In genomic region chr14:104796348-104796965, GRCm38 (mm10) we compare ENCODE assay signal across 12 mouse cellular contexts.
DNase-seq lines count a peak whose midpoint lies in the region; ATAC-seq lines count a peak whose summit lies in the region.
"Had no signal": no experiment of that assay in that cellular context is flagged by ENCODE, and none has a peak within 500 bp of the region (broad histone marks: within the 10 kb centered on the region; RNA-seq: fewer than 3 reads in every experiment).

No protein-coding gene starts in this region.

- DNase-seq in adrenal gland, postnatal 36 days: peak; percentile 1 to 23
- DNase-seq in adrenal gland, postnatal 4 days (ENCODE audit: low spot score in 2 of 2): no peak
- DNase-seq in embryo, embryonic 10.5 days (ENCODE audit: low spot score): peak; percentile 44
- DNase-seq in limb, embryonic 11.5 days (ENCODE audit: low spot score): peak; percentile 72
- DNase-seq in lung, postnatal 14 days: peak; percentile 48
- DNase-seq in right cerebral cortex, postnatal 14 days: no peak
- no peak for DNase-seq in Muller cell, postnatal 12 days (ENCODE audit: inconsistent ontology term)
- DNase-seq in urinary bladder, postnatal 10 days (ENCODE audit: low spot score): no peak
- DNase-seq: liver had no signal

- no peaks in the 10 kb centered on the region for H3K27me3 ChIP-seq in limb, embryonic 11.5 days (ENCODE audit: control insufficient read depth, insufficient read depth, low read length)
- H3K27me3 ChIP-seq: forebrain, embryonic 12.5 days; intestine, embryonic 15.5 days had no signal

- peaks cover 5% of the 10 kb centered on the region for H3K4me1 ChIP-seq in limb, embryonic 11.5 days (ENCODE audit: control insufficient read depth, insufficient read depth, low read length)
- H3K4me1 ChIP-seq: forebrain, embryonic 12.5 days; heart, embryonic 10.5 days; intestine, embryonic 15.5 days had no signal

- WGBS in limb, embryonic 11.5 days: 24% methylated on average over 17 of the region's 17 CpGs

- H3K9ac ChIP-seq in limb, embryonic 11.5 days (ENCODE audit: low read length): no peak overlapping the region
- H3K9ac ChIP-seq: forebrain, embryonic 12.5 days; intestine, embryonic 15.5 days had no signal

- H3K27ac ChIP-seq in limb, embryonic 11.5 days (replicated peaks; ENCODE audit: low read depth, low read length): no peak overlapping the region
- H3K27ac ChIP-seq: forebrain, embryonic 12.5 days; heart, embryonic 10.5 days; intestine, embryonic 15.5 days had no signal

- H3K9me3 ChIP-seq in limb, embryonic 11.5 days (ENCODE audit: control insufficient read depth, low read length): no peaks in the 10 kb centered on the region
- H3K9me3 ChIP-seq: forebrain, embryonic 12.5 days; heart, embryonic 10.5 days; intestine, embryonic 15.5 days had no signal

- peak; percentile 52 for ATAC-seq in limb, embryonic 11.5 days (ENCODE audit: insufficient number of reproducible peaks, low FRiP score, low TSS enrichment, low read depth)
- ATAC-seq: intestine, embryonic 15.5 days had no signal

- H3K4me2 ChIP-seq in limb, embryonic 11.5 days (ENCODE audit: low read depth, severe bottlenecking): 0 out of 2 replicates have a peak overlapping the region, but pooled peaks have one; percentile 18
- H3K4me2 ChIP-seq: forebrain, embryonic 12.5 days; intestine, embryonic 15.5 days had no signal

- no peak overlapping the region for H3K4me3 ChIP-seq in limb, embryonic 11.5 days (ENCODE audit: low read depth, low read length)
- H3K4me3 ChIP-seq: forebrain, embryonic 12.5 days; heart, embryonic 10.5 days; intestine, embryonic 15.5 days had no signal

- H3K36me3 ChIP-seq in limb, embryonic 11.5 days (ENCODE audit: control insufficient read depth, insufficient read depth, low read length): no peaks in the 10 kb centered on the region
- H3K36me3 ChIP-seq: forebrain, embryonic 12.5 days; heart, embryonic 10.5 days; intestine, embryonic 15.5 days had no signal

Comparison
In these comparisons a context has a peak if more than half of its experiments do, and no peak if none do; other contexts are left out.
1. DNase-seq: peak in adrenal gland, postnatal 36 days (2 of 2), embryo, embryonic 10.5 days (single experiment), limb, embryonic 11.5 days (single experiment) and lung, postnatal 14 days (single experiment); none in adrenal gland, postnatal 4 days (0 of 2), right cerebral cortex, postnatal 14 days (single experiment), Muller cell, postnatal 12 days (single experiment) and urinary bladder, postnatal 10 days (single experiment).